Mouse (Mus musculus): ENCODE data around the gene Lipc.

Gene Lipc

GRCm38 (mm10) chr9:70915356-70915685 lies 36.7 kb downstream of the Lipc start:
- no peak for DNase-seq (ENCODE audit: low read depth, low spot score)

GRCm38 (mm10) chr9:70914659-70915355 lies 37.2 kb downstream of the Lipc start:
- no peak for DNase-seq (ENCODE audit: low read depth, low spot score)

GRCm38 (mm10) chr9:70911163-70911562 lies 40.9 kb downstream of the Lipc start:
- no peak for DNase-seq (ENCODE audit: low read depth, low spot score)

- no peak for DNase-seq (ENCODE audit: low read depth, low spot score)
These were observed 41.7 kb downstream of the Lipc start for GRCm38 (mm10) chr9:70910351-70910750.

GRCm38 (mm10) chr9:70902821-70903730 lies 49.0 kb downstream of the Lipc start:
- peak; percentile 22 for DNase-seq (ENCODE audit: low read depth, low spot score)

GRCm38 (mm10) chr9:70894201-70894600 lies 57.8 kb downstream of the Lipc start:
- DNase-seq (ENCODE audit: low read depth, low spot score) = no peak

GRCm38 (mm10) chr9:70893526-70893925 lies 58.5 kb downstream of the Lipc start:
- no peak for DNase-seq (ENCODE audit: low read depth, low spot score)

- DNase-seq (ENCODE audit: low read depth, low spot score) = no peak
These were observed 59.4 kb downstream of the Lipc start for GRCm38 (mm10) chr9:70892627-70893026.

- DNase-seq (ENCODE audit: low read depth, low spot score) = peak; percentile 59
These were observed 60.4 kb downstream of the Lipc start for GRCm38 (mm10) chr9:70891431-70892133.

GRCm38 (mm10) chr9:70890736-70891135 lies 61.3 kb downstream of the Lipc start:
- DNase-seq (ENCODE audit: low read depth, low spot score) = no peak

- DNase-seq (ENCODE audit: low read depth, low spot score) = no peak
These were observed 63.1 kb downstream of the Lipc start for GRCm38 (mm10) chr9:70888969-70889368.

- DNase-seq (ENCODE audit: low read depth, low spot score) = no peak
These were observed 63.5 kb downstream of the Lipc start for GRCm38 (mm10) chr9:70888556-70888955.

DNA sequence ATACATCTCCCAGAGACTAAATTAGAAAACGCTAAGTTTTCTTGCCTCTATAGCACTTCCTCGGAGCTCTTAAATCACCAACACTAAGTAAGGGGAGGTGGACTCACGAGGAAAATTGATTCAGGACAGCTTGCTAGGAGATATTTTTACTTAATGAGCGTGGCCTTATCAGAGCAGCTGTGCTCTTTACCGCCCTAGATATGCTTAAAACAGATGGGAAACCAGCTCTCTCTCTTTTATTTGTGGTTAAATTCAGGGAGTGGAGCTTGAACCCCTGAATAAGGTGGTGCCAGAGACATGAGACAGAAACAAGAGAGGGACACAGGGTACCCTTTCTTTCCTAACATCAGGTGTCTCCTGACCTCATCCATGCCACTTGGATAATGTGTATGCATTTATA lies 70.0 kb downstream of the Lipc start:
- no peak for DNase-seq (ENCODE audit: low read depth, low spot score)

DNA sequence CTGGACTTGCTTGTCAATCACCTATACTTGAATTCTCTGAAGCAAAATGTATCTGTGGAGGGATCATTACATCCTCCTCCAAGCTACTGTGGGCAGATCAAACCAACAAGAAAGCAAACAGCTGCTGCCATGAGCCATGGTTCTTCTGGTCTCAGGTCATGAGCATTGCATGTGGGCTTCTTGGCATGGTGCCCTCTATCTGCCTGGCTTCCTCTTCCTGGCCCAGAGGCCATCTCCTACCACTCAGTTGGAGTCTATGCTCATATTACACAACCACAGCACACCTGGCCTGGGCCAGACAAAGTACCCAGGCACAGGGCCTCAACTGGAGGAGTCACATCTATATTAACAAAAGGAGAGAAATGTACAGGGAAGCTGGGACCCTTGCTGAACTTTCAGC lies 73.2 kb downstream of the Lipc start:
- DNase-seq (ENCODE audit: low read depth, low spot score) = no peak

GRCm38 (mm10) chr9:70878157-70878556 lies 73.9 kb downstream of the Lipc start:
- DNase-seq (ENCODE audit: low read depth, low spot score) = no peak

GRCm38 (mm10) chr9:70875490-70875889 lies 76.5 kb downstream of the Lipc start:
- no peak for DNase-seq (ENCODE audit: low read depth, low spot score)

DNA sequence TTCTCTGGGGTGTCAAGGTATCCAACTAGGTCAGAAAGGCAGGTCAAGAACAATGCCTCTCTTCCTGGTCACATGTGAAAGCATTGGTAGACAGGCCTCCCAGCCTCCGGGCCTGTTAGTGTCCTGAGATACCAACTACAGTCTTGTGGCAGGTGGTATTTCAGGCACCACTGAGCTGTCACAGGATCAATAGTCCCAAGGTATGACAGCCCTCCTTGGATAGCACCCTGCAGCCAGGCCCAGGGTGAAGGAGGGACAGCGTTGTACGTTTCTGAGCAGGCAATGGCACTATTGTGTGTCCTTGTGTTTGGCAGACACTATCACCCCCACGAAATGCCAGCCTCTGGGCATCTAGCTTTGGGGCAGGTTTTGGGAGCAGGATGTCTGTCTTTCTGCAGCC lies 77.0 kb downstream of the Lipc start:
- no peak for DNase-seq (ENCODE audit: low read depth, low spot score)

DNA sequence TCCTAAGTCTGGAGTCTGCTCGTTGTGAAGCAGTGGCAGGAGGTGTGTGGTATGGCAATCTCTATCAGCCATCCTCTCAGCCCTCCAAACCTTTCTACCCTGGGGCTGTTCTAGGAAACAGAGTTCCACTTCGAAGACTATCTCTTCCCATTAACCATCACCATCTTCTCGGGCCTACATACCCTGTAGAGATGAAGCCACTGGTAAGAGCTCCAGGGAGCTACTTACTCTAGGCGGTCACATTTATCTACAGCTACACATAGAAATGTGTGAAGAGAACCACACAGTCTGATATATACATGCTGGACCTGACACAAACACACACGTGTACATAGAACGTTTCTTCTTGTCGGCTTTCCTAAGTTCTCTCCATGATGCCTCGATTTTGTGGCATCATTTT lies 79.4 kb downstream of the Lipc start:
- no peak for DNase-seq (ENCODE audit: low read depth, low spot score)

DNA sequence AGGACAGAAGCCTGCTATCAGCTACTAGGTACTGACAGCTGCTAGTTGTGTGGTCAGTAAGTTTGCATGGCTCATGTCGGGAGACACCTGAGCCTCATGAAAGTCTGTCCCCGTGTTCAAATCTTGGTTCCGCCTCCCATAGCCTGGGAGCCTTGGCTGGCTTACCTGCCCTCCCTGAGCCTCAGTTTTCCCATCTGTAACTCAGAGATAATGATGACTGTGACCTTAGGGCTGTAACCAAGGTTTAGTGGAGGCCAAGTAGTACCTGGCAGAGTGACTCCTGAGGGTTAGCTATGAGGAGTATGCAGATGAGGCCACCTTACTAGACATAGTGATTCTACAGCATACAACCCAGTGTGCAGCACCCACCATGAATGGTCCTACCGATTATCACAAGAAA lies 81.7 kb downstream of the Lipc start:
- DNase-seq (ENCODE audit: low read depth, low spot score) = no peak

DNA sequence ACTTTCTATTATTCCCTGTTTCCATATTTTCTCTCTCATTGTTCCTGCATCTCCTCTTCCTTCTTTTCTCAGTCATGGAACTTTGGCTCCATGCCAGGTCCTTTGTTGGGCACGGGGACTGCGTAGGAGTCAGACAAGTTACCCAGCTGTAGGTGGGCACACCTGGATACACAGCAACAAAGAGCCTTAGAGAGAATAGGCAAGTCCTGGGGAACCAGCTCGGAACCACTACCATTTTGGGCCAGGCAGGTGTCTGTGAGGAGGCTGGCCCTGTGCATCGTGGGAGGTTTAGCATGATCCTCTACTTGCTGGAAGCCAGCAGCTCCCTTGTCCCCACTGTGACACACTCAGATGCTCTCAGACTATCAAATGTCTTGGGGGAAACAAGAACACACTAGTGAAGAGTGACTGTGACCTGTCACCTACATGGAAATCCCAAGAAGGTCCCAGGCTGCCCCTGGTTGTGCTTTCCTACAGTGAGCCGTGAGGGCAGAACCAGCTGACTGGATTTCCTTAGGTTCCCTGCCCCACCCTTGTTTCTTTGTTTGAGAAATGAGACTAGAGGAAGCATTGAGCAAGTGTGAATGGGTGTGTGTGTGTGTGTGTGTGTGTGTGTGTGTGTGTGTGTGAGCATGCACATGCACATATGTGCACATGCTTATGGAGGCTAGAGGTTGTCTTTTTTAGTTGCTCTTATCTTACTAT lies 82.7 kb downstream of the Lipc start:
- no peak for DNase-seq (ENCODE audit: low read depth, low spot score)

GRCm38 (mm10) chr9:70867381-70867780 lies 84.6 kb downstream of the Lipc start:
- no peak for DNase-seq (ENCODE audit: low read depth, low spot score)

- no peak for DNase-seq (ENCODE audit: low read depth, low spot score)
These were observed 88.0 kb downstream of the Lipc start for GRCm38 (mm10) chr9:70864039-70864438.

All from R1 (cell line).